ENCODE assay signal across 8 mouse cellular contexts in the genomic region with DNA sequence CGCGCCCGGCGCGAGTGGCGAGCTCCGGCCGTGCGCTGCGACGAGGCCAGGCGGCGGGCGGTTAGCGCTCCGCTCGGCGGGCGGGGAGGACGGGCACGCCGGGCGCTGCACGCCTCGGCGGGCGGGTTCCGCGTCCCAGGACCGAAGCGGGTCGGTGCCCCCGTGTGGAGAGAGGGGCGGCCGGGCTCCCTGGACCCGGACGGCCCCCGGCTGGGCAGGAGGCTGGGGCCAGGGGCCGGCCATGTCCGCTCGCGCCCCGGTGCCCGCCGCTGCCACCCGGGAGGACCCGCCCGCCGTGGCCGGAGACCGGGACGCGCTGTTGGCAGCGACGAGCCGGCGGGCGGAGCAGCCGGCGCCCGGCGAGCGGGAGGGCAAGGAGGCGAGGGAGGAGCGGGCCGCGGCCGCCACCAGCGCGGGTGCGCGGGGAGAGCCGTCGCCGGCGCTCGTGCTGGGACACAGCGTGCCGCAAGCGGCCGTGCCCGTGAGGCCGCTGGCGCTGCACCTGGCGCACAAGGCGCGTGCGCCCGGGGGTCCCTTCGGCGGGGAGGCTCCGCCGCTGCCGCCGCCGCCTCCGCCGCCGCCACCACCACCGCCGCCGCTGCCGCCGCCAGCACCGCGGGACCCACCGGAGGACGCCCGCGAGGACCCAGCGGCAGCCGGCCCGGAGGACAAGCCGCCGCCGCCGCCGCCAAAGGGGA. TPM values are rescaled to one million over a fixed set of nuclear protein-coding genes. Genes with fewer than 3 reads are reported as not detected.
DNase-seq lines count a peak whose midpoint lies in the region; ATAC-seq and TF ChIP-seq lines count a peak whose summit lies in the region.

No protein-coding gene starts in this region.

- peak overlapping the region; percentile 97 for H3K4me2 ChIP-seq in heart, embryonic 14.5 days (ENCODE audit: low read length)

- peak overlapping the region; percentile 85 for H3K9ac ChIP-seq in heart, embryonic 14.5 days (ENCODE audit: low read length)

- H3K27ac ChIP-seq in embryonic facial prominence, embryonic 10.5 days (replicated peaks), result peak overlapping the region; percentile 84
- peak overlapping the region; percentile 40 to 91 for H3K27ac ChIP-seq in heart, embryonic 14.5 days (replicated peaks in 1 of 2; ENCODE audit: control insufficient read depth in 1 of 2, insufficient read depth in 1 of 2, low read depth in 2 of 2, low read length in 2 of 2)

- H3K36me3 ChIP-seq in E14TG2a.4 (ENCODE audit: insufficient read depth, low read length), result no peaks in the 10 kb centered on the region
- H3K36me3 ChIP-seq in embryonic facial prominence, embryonic 10.5 days (replicated peaks), result no peaks in the 10 kb centered on the region
- H3K36me3 ChIP-seq in heart, embryonic 14.5 days (ENCODE audit: control insufficient read depth, insufficient read depth, low read length), result no peaks in the 10 kb centered on the region

- under 1% methylated on average over 116 of the region's 118 CpGs for WGBS in embryonic facial prominence, embryonic 10.5 days
- 0% methylated on average over 68 of the region's 118 CpGs for WGBS in heart, embryonic 14.5 days

- H3K4me1 ChIP-seq in E14TG2a.4 (replicated peaks; ENCODE audit: low read depth, low read length), result peaks cover 27% of the 10 kb centered on the region
- peaks cover 12% of the 10 kb centered on the region for H3K4me1 ChIP-seq in embryonic facial prominence, embryonic 10.5 days
- H3K4me1 ChIP-seq in heart, embryonic 14.5 days (ENCODE audit: control insufficient read depth in 2 of 2, insufficient read depth in 2 of 2, low read length in 2 of 2), result peaks cover 2 to 11% of the 10 kb centered on the region in 2 experiments; a peak in 2 of 4 replicates

- peaks cover 44% of the 10 kb centered on the region for H3K27me3 ChIP-seq in E14TG2a.4 (ENCODE audit: insufficient read depth, low read length)
- H3K27me3 ChIP-seq in embryonic facial prominence, embryonic 10.5 days (replicated peaks; ENCODE audit: low read depth, poor library complexity, severe bottlenecking), result peaks cover 52% of the 10 kb centered on the region
- H3K27me3 ChIP-seq in heart, embryonic 14.5 days (ENCODE audit: control insufficient read depth, insufficient read depth, low read length), result no peaks in the 10 kb centered on the region

- peak overlapping the region; percentile 87 for H3K4me3 ChIP-seq in E14TG2a.4 (replicated peaks; ENCODE audit: low read length)
- H3K4me3 ChIP-seq in embryonic facial prominence, embryonic 10.5 days, result peak overlapping the region; percentile 82
- peak overlapping the region; percentile 71 to 82 for H3K4me3 ChIP-seq in heart, embryonic 14.5 days (ENCODE audit: control insufficient read depth in 1 of 2, insufficient read depth in 1 of 2, low read depth in 1 of 2, low read length in 2 of 2)

- peak; percentile 21 for DNase-seq in adipocyte (ENCODE audit: low spot score)
- no peak for DNase-seq in embryonic facial prominence, embryonic 10.5 days (ENCODE audit: low spot score)
- DNase-seq in kidney, postnatal 14 days, result peak; percentile 63
- peak; percentile 10 for DNase-seq in lung, postnatal 36 days
- DNase-seq in right cerebral cortex, postnatal 36 days (ENCODE audit: low spot score in 2 of 2), result peak; percentile 22 to 34

- peak; percentile 14; the same call in 1 of the 2 replicates for ATAC-seq in heart, embryonic 14.5 days (ENCODE audit: insufficient number of reproducible peaks, insufficient read depth, low FRiP score, low read depth)
- ATAC-seq in granulocyte monocyte progenitor cell, adult 5-6 weeks (replicated peaks; ENCODE audit: poor library complexity, severe bottlenecking), result no peak

- no peak for TF ChIP-seq CTCF in E14TG2a.4 (conservative IDR thresholded peaks at IDR 0.05; ENCODE audit: low read length)

- H3K9me3 ChIP-seq in E14TG2a.4 (ENCODE audit: low read length), result no peaks in the 10 kb centered on the region
- H3K9me3 ChIP-seq in embryonic facial prominence, embryonic 10.5 days, result no peaks in the 10 kb centered on the region
- no peaks in the 10 kb centered on the region for H3K9me3 ChIP-seq in heart, embryonic 14.5 days (ENCODE audit: control insufficient read depth, low read length)

RNA-seq across cellular contexts. Expression of a gene that starts 0.4 kb away (rescaled TPM):
- polyA plus RNA-seq in embryonic facial prominence, embryonic 10.5 days (2016; fragmentation: Nextera tagmentation; extraction: Ambion mirVana), result 0.87 and 1.7 TPM in 2 replicates
- 14.5 and 15.7 TPM in 2 replicates for polyA plus RNA-seq in heart, embryonic 14.5 days (2014; fragmentation: Nextera tagmentation; extraction: Ambion mirVana)
- total RNA-seq in granulocyte monocyte progenitor cell, adult 5-6 weeks (2014; fragmentation: Nextera tagmentation), result 11.6 and 15.9 TPM in 2 replicates
- 23.7 and 33.1 TPM in 2 replicates for total RNA-seq in granulocyte monocyte progenitor cell, adult 5-6 weeks (2017)

RNA-seq across cellular contexts. Expression of a gene that starts 47.7 kb away (rescaled TPM):
- polyA plus RNA-seq in embryonic facial prominence, embryonic 10.5 days (2016; fragmentation: Nextera tagmentation; extraction: Ambion mirVana), result 0.07 and 0.20 TPM in 2 replicates
- polyA plus RNA-seq in heart, embryonic 14.5 days (2014; fragmentation: Nextera tagmentation; extraction: Ambion mirVana), result 0.30 and 0.36 TPM in 2 replicates
- not detected in 2 replicates for total RNA-seq in granulocyte monocyte progenitor cell, adult 5-6 weeks (2014; fragmentation: Nextera tagmentation)
- not detected in 2 replicates for total RNA-seq in granulocyte monocyte progenitor cell, adult 5-6 weeks (2017)
